27 mouse cellular contexts compared by ENCODE assay signal in the genomic region with DNA sequence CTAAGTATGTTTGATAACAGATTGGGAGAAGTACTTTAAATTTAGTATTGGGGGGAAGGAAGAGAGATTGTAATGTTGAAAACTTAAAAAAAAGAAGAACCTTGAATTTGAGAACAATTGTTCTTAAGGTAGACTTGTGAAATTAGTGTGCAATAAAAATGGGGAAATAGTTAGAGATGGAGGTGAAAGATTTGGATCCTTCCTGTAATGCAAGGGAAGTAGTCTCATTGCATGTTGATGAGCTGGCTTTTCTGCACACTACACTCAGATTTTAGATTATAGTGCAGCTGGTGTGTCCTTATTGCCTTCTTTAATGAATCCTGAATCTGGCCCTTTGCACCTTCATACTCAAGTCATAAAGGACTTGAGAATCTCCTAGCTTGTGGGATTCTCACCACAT.
DNase-seq lines count a peak whose midpoint lies in the region; ATAC-seq and TF ChIP-seq lines count a peak whose summit lies in the region.
"Had no signal": no experiment of that assay in that cellular context is flagged by ENCODE, and none has a peak within 500 bp of the region (broad histone marks: within the 10 kb centered on the region; RNA-seq: fewer than 3 reads in every experiment).

No protein-coding gene starts in this region.

- H3K4me3 ChIP-seq in heart, embryonic 10.5 days, result no peak overlapping the region
- no peak overlapping the region for H3K4me3 ChIP-seq in heart, adult 2 months
- H3K4me3 ChIP-seq: embryonic facial prominence, embryonic 10.5 days; embryonic facial prominence, embryonic 13.5 days; erythroblast, embryonic 14.5 days; forebrain, embryonic 12.5 days; forebrain, embryonic 15.5 days; hindbrain, embryonic 10.5 days; hindbrain, embryonic 13.5 days had no signal

- no peak for TF ChIP-seq POLR2A in heart, adult 2 months (IDR thresholded peaks at IDR 0.05; ENCODE audit: insufficient read depth, low read depth, low read length)

- H3K36me3 ChIP-seq in heart, embryonic 10.5 days, result no peaks in the 10 kb centered on the region
- peaks cover 5% of the 10 kb centered on the region for H3K36me3 ChIP-seq in heart, adult 2 months (ENCODE audit: control insufficient read depth, insufficient read depth, low read length)
- H3K36me3 ChIP-seq: embryonic facial prominence, embryonic 10.5 days; embryonic facial prominence, embryonic 13.5 days; forebrain, embryonic 12.5 days; forebrain, embryonic 15.5 days; G1E; hindbrain, embryonic 10.5 days; hindbrain, embryonic 13.5 days had no signal

- no peak overlapping the region for H3K9ac ChIP-seq in heart, adult 2 months (ENCODE audit: low read depth, low read length)
- H3K9ac ChIP-seq: embryonic facial prominence, embryonic 13.5 days; forebrain, embryonic 12.5 days; forebrain, embryonic 15.5 days; hindbrain, embryonic 13.5 days had no signal

- peaks cover 3% of the 10 kb centered on the region; the same call in 1 of the 2 replicates for H3K79me2 ChIP-seq in heart, adult 2 months (replicated peaks; ENCODE audit: control insufficient read depth, insufficient read depth, low read length)

- no peak for TF ChIP-seq EP300 in heart, adult 2 months (IDR thresholded peaks at IDR 0.05; ENCODE audit: insufficient read depth, low read depth, low read length)

- peak; percentile 94 for ATAC-seq in granulocyte monocyte progenitor cell, adult 5-6 weeks (replicated peaks; ENCODE audit: poor library complexity, severe bottlenecking)
- ATAC-seq in monocyte, adult 5-6 weeks (replicated peaks; ENCODE audit: insufficient number of reproducible peaks, low FRiP score, low TSS enrichment, poor library complexity, severe bottlenecking), result peak; percentile 59; the same call in 1 of the 2 replicates
- ATAC-seq: forebrain, embryonic 15.5 days; hindbrain, embryonic 16.5 days had no signal

- DNase-seq in heart, adult 11 months, result peak; percentile 55
- no peak for DNase-seq in heart, embryonic 10.5 days (ENCODE audit: low spot score)
- DNase-seq in 416B (ENCODE audit: low read depth), result peak; percentile 15
- DNase-seq in left cerebral cortex, adult 9 months (ENCODE audit: low spot score in 2 of 2), result no peak
- no peak for DNase-seq in heart, adult 2 months
- DNase-seq: adrenal gland, adult 2 months; adrenal gland, postnatal 14 days; B cell, adult 2 months; cerebellum, adult 11 months; cerebellum, adult 2 months; cerebellum, adult 9-11 months; cerebellum, postnatal 25 days; embryo, embryonic 11 days; gastrocnemius, postnatal 36 days; heart, adult 18-20 months had no signal

- H3K27ac ChIP-seq in heart, embryonic 10.5 days, result no peak overlapping the region
- H3K27ac ChIP-seq in heart, adult 2 months, result no peak overlapping the region
- H3K27ac ChIP-seq: embryonic facial prominence, embryonic 10.5 days; embryonic facial prominence, embryonic 13.5 days; forebrain, embryonic 12.5 days; forebrain, embryonic 15.5 days; hindbrain, embryonic 10.5 days; hindbrain, embryonic 13.5 days had no signal

- H3K9me3 ChIP-seq in heart, embryonic 10.5 days, result no peaks in the 10 kb centered on the region
- H3K9me3 ChIP-seq: embryonic facial prominence, embryonic 10.5 days; embryonic facial prominence, embryonic 13.5 days; forebrain, embryonic 12.5 days; forebrain, embryonic 15.5 days; G1E; hindbrain, embryonic 10.5 days; hindbrain, embryonic 13.5 days had no signal

- no peak for TF ChIP-seq CTCF in heart, adult 2 months (IDR thresholded peaks at IDR 0.05)

- H3K4me1 ChIP-seq in heart, embryonic 10.5 days, result peaks cover 9% of the 10 kb centered on the region; the same call in 1 of the 2 replicates
- H3K4me1 ChIP-seq in heart, adult 2 months (ENCODE audit: control insufficient read depth, insufficient read depth, low read length), result peaks cover 18% of the 10 kb centered on the region
- H3K4me1 ChIP-seq: embryonic facial prominence, embryonic 10.5 days; embryonic facial prominence, embryonic 13.5 days; forebrain, embryonic 12.5 days; forebrain, embryonic 15.5 days; hindbrain, embryonic 10.5 days had no signal

- no peaks in the 10 kb centered on the region for H3K27me3 ChIP-seq in heart, embryonic 10.5 days (ENCODE audit: insufficient read depth, poor library complexity, severe bottlenecking)
- H3K27me3 ChIP-seq in heart, adult 2 months (ENCODE audit: control insufficient read depth, insufficient read depth, low read length), result no peaks in the 10 kb centered on the region
- H3K27me3 ChIP-seq: CH12.LX; embryonic facial prominence, embryonic 13.5 days; forebrain, embryonic 12.5 days; forebrain, embryonic 15.5 days; hindbrain, embryonic 13.5 days had no signal

- intact Hi-C loops in heart, adult 2 months (cut with DNase I), result loop anchor here (5.0 kb wide), 1 partner anchor 142 kb away; a partner anchor contains a TSS

Comparison
In these comparisons a context has a peak if more than half of its experiments do, and no peak if none do; other contexts are left out.
1. DNase-seq: peak in heart, adult 11 months (single experiment) and 416B (single experiment); none in heart, embryonic 10.5 days (single experiment), left cerebral cortex, adult 9 months (0 of 2) and heart, adult 2 months (0 of 2).